Mouse (Mus musculus): ENCODE results near the gene Odf4.

DNA sequence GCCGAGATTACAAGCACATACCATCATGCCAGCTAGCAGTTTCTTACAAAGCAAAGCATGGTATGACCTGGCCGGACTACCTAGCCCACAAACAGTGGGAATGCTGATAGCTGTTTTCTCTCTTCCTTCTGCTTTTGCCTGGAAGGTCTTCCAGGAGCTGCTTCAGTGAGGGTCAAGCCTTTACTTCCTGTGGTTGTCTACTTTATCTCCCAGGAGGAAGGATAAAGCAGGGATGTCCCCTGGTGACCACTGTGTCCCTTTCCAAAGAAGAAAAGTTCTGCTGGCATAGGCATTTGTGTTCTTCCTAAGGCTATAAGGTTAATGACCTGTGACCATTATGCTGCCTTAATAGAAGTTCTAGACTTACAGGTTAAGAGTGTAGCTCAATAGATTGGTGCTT lies 36.5 kb upstream of the Odf4 start:
- TF ChIP-seq CTCF (IDR thresholded peaks at IDR 0.05; ENCODE audit: control insufficient read depth, insufficient read depth, insufficient replicate concordance, low read depth, low read length) = no peak
- TF ChIP-seq POLR2A (IDR thresholded peaks at IDR 0.05; ENCODE audit: control insufficient read depth, low read depth, low read length) = no peak

Measured in testis, adult 2 months (tissue).